In genomic region chr10:80578131-80578750, GRCm38 (mm10) we compare ENCODE assay signal across 8 mouse cellular contexts. TPM values are rescaled to one million over a fixed set of nuclear protein-coding genes. Genes with fewer than 3 reads are reported as not detected.
DNase-seq lines count a peak whose midpoint lies in the region; ATAC-seq and TF ChIP-seq lines count a peak whose summit lies in the region.

No protein-coding gene starts in this region.

- H3K36me3 ChIP-seq in ES-E14 (ENCODE audit: control insufficient read depth, insufficient read depth, low read length, poor library complexity, severe bottlenecking), result peaks cover 2% of the 10 kb centered on the region; the same call in 1 of the 2 replicates
- H3K36me3 ChIP-seq in heart, embryonic 16.5 days (ENCODE audit: control insufficient read depth, insufficient read depth), result no peaks in the 10 kb centered on the region
- H3K36me3 ChIP-seq in lung, postnatal 0 days (ENCODE audit: insufficient read depth, low read length), result no peaks in the 10 kb centered on the region

- peak overlapping the region; percentile 96 for H3K4me3 ChIP-seq in ES-E14 (ENCODE audit: insufficient read depth in 1 of 2, low read depth in 1 of 2, low read length in 2 of 2, poor library complexity in 1 of 2, severe bottlenecking in 1 of 2)
- peak overlapping the region; percentile 79 for H3K4me3 ChIP-seq in heart, embryonic 16.5 days (ENCODE audit: low read length)
- H3K4me3 ChIP-seq in lung, postnatal 0 days (ENCODE audit: low read depth, low read length), result peak overlapping the region; percentile 74

- no peaks in the 10 kb centered on the region for H3K9me3 ChIP-seq in ES-E14 (ENCODE audit: control insufficient read depth, insufficient read depth, low read depth, low read length)
- no peaks in the 10 kb centered on the region for H3K9me3 ChIP-seq in heart, embryonic 16.5 days (replicated peaks; ENCODE audit: control insufficient read depth, low read length)
- H3K9me3 ChIP-seq in lung, postnatal 0 days (ENCODE audit: low read length), result no peaks in the 10 kb centered on the region

- TF ChIP-seq CTCF in lung, postnatal 0 days (IDR thresholded peaks at IDR 0.05), result peak; percentile 90

- in situ Hi-C loops in ES-E14 (cut with MboI; ENCODE audit: low sequenced_read_pairs in 2 of 2, unreplicated experiment in 2 of 2), result no loop called here

- peak overlapping the region; percentile 79 for H3K27ac ChIP-seq in ES-E14 (ENCODE audit: insufficient read depth, low read depth, low read length, poor library complexity, severe bottlenecking)
- peak overlapping the region; percentile 89 for H3K27ac ChIP-seq in heart, embryonic 16.5 days (ENCODE audit: low read length)
- peak overlapping the region; percentile 82 for H3K27ac ChIP-seq in lung, postnatal 0 days (ENCODE audit: low read length)

- WGBS in heart, embryonic 16.5 days, result under 1% methylated on average over 29 of the region's 29 CpGs
- 0% methylated on average over 29 of the region's 29 CpGs for WGBS in lung, postnatal 0 days

- peak; percentile 24 for ATAC-seq in heart, embryonic 16.5 days (replicated peaks; ENCODE audit: extremely low read depth, insufficient read depth, low FRiP score)
- peak; percentile 49 for ATAC-seq in lung, postnatal 0 days

- H3K4me2 ChIP-seq in heart, embryonic 16.5 days (ENCODE audit: low read depth, low read length), result peak overlapping the region; percentile 81
- H3K4me2 ChIP-seq in lung, postnatal 0 days (replicated peaks; ENCODE audit: low read depth, low read length), result peak overlapping the region; percentile 97

- peak; percentile 75 for DNase-seq in ES-E14 (ENCODE audit: low read depth, low spot score)
- DNase-seq in c-Kit-positive CD71-negative TER-119-negative erythroid progenitor cells, embryonic 14.5 days (ENCODE audit: low read depth), result peak; percentile 79
- peak; percentile 64 for DNase-seq in fibroblast of lung, adult 2 months (ENCODE audit: low read depth)
- DNase-seq in kidney, postnatal 14 days, result peak; percentile 92
- DNase-seq in lung, postnatal 0 days (ENCODE audit: low spot score), result peak; percentile 91
- peak; percentile 67 for DNase-seq in ovary, adult 18-20 months (ENCODE audit: low spot score)
- peak; percentile 91 for DNase-seq in thymus, postnatal 14 days

- H3K9ac ChIP-seq in ES-E14 (ENCODE audit: insufficient read depth, low read depth, low read length, poor library complexity, severe bottlenecking), result peak overlapping the region; percentile 81
- peak overlapping the region; percentile 50 for H3K9ac ChIP-seq in heart, embryonic 16.5 days (ENCODE audit: low read length)
- no peak overlapping the region for H3K9ac ChIP-seq in lung, postnatal 0 days (replicated peaks; ENCODE audit: low read depth)

- no peaks in the 10 kb centered on the region for H3K27me3 ChIP-seq in heart, embryonic 16.5 days (ENCODE audit: control insufficient read depth, insufficient read depth, low read length)
- no peaks in the 10 kb centered on the region for H3K27me3 ChIP-seq in lung, postnatal 0 days (replicated peaks; ENCODE audit: insufficient read depth, low read length)

- H3K4me1 ChIP-seq in ES-E14 (ENCODE audit: control insufficient read depth in 2 of 2, insufficient read depth in 2 of 2, low read length in 2 of 2, poor library complexity in 1 of 2), result peaks cover 4 to 28% of the 10 kb centered on the region in 2 experiments; a peak in 3 of 4 replicates
- peaks cover 23% of the 10 kb centered on the region for H3K4me1 ChIP-seq in heart, embryonic 16.5 days (ENCODE audit: control insufficient read depth, insufficient read depth, low read length)
- peaks cover 7% of the 10 kb centered on the region for H3K4me1 ChIP-seq in lung, postnatal 0 days (ENCODE audit: insufficient read depth, low read depth, low read length)

- TF ChIP-seq EP300 in lung, postnatal 0 days (IDR thresholded peaks at IDR 0.05), result no peak

TF ChIP-seq in ES-E14, 5 proteins besides CTCF, POLR2A, EP300 and RAD21:
- TF ChIP-seq CHD2 (IDR thresholded peaks at IDR 0.05; ENCODE audit: low read depth, low read length), result no peak
- 0 out of 2 replicates have a peak, but pooled peaks have one; percentile 1 for TF ChIP-seq ZC3H11A (IDR thresholded peaks at IDR 0.05; ENCODE audit: borderline replicate concordance, low read depth, low read length)
- TF ChIP-seq MAFK (IDR thresholded peaks at IDR 0.05; ENCODE audit: insufficient read depth, low read depth, low read length), result no peak
- TF ChIP-seq ZNF384 (IDR thresholded peaks at IDR 0.05; ENCODE audit: low read depth, low read length), result no peak

RNA-seq across cellular contexts. Expression of gene Klf16, which starts 1.1 kb away (rescaled TPM):
- total RNA-seq in ES-E14 (2012; rRNA removed), result 20.8 and 23.5 TPM in 2 replicates
- polyA plus RNA-seq in heart, embryonic 16.5 days (2015; fragmentation: Nextera tagmentation; extraction: Ambion mirVana), result 5.8 and 6.0 TPM in 2 replicates
- polyA plus RNA-seq in lung, postnatal 0 days (2015; fragmentation: Nextera tagmentation; extraction: Ambion mirVana), result 7.1 and 7.2 TPM in 2 replicates

RNA-seq across cellular contexts. Expression of gene Abhd17a, which starts 11.9 kb away (rescaled TPM):
- 67.9 and 68.7 TPM in 2 replicates for total RNA-seq in ES-E14 (2012; rRNA removed)
- 79.5 and 91.7 TPM in 2 replicates for polyA plus RNA-seq in heart, embryonic 16.5 days (2015; fragmentation: Nextera tagmentation; extraction: Ambion mirVana)
- 105 and 106 TPM in 2 replicates for polyA plus RNA-seq in lung, postnatal 0 days (2015; fragmentation: Nextera tagmentation; extraction: Ambion mirVana)

RNA-seq across cellular contexts. Expression of gene Rexo1, which starts 16.9 kb away (rescaled TPM):
- 27.4 and 33.4 TPM in 2 replicates for total RNA-seq in ES-E14 (2012; rRNA removed)
- 15.0 and 16.5 TPM in 2 replicates for polyA plus RNA-seq in heart, embryonic 16.5 days (2015; fragmentation: Nextera tagmentation; extraction: Ambion mirVana)
- polyA plus RNA-seq in lung, postnatal 0 days (2015; fragmentation: Nextera tagmentation; extraction: Ambion mirVana), result 12.9 TPM in 2 replicates

RNA-seq across cellular contexts. Expression of gene Scamp4, which starts 24.4 kb away (rescaled TPM):
- 54.8 and 83.8 TPM in 2 replicates for total RNA-seq in ES-E14 (2012; rRNA removed)
- polyA plus RNA-seq in heart, embryonic 16.5 days (2015; fragmentation: Nextera tagmentation; extraction: Ambion mirVana), result 60.1 and 68.4 TPM in 2 replicates
- polyA plus RNA-seq in lung, postnatal 0 days (2015; fragmentation: Nextera tagmentation; extraction: Ambion mirVana), result 56.9 and 59.3 TPM in 2 replicates

RNA-seq across cellular contexts. Expression of gene Adat3, which starts 24.4 kb away (rescaled TPM):
- 12.2 and 12.7 TPM in 2 replicates for total RNA-seq in ES-E14 (2012; rRNA removed)
- 3.5 and 4.0 TPM in 2 replicates for polyA plus RNA-seq in heart, embryonic 16.5 days (2015; fragmentation: Nextera tagmentation; extraction: Ambion mirVana)
- polyA plus RNA-seq in lung, postnatal 0 days (2015; fragmentation: Nextera tagmentation; extraction: Ambion mirVana), result 3.5 and 4.8 TPM in 2 replicates

Comparison
In these comparisons a context has a peak if more than half of its experiments do, and no peak if none do; other contexts are left out.
1. Peak in every context shown above with its lines: DNase-seq, ATAC-seq, H3K4me3 ChIP-seq and H3K27ac ChIP-seq.